Mouse (Mus musculus) adrenal gland, postnatal 4 days (tissue): ENCODE results near the gene Med29. TPM values are rescaled to one million over a fixed set of nuclear protein-coding genes. Genes with fewer than 3 reads are reported as not detected.
A peak's percentile ranks its signal among the peaks of the same experiment; 100 is the strongest.

Experiments
- DNase-seq, 2 experiments: peaks; one replicate each; pipeline ENCODE4 v3.0.0; 2021 to 2022; ENCODE audit warnings: low spot score in 2 of 2, mixed read lengths in 2 of 2
- total RNA-seq, 2 experiments: library from RNA; stranded (reverse); gene quantifications; 2 replicates each; pipeline ENCODE4 v1.2.3; 2021

Gene Med29
- total RNA-seq, 2 experiments from 2014 or later, result 24.2 to 26.1 TPM

DNA sequence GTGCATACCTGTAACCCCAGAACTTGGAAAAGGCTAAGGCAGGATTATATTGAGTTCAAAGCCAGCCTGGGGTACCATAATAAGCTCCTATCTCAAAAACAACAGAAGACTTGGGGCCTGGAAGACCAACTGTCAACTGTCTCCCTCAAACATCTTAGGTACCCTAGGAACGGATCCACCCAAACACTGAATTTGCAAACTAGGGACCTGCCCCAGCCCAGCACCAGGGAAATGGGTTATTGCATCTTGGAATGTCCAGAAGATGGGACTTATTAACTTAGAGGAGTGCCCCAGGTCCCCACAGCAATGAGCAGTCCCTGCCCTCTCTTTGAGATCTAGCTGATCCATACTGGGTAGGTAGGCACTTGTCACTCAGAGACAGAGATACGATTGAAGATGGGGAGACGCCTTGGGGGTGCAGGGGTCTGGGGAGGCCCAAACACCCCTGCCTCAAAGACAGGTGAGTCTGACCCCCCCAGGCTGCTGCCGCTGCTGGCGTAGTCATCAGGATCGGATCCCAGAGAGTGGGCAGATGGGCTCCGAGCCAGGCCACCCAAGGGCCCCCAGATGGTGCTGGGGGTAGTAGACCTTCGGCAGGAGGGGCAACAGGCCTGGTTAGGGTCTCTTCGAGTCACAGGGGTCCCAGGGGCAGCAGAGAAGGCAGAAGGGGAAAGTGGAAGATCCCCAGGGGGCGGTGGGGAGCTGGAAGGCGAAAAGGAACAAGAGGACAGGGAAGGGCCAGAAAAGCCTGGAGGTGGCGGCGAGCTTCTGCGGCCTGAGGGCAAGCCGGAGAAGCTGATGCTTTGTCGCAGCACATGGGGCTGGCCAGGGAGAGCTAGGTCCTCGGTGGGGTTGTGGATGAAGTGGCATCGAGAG is 15.1 kb downstream of the Med29 start:
- DNase-seq, result no peak

DNA sequence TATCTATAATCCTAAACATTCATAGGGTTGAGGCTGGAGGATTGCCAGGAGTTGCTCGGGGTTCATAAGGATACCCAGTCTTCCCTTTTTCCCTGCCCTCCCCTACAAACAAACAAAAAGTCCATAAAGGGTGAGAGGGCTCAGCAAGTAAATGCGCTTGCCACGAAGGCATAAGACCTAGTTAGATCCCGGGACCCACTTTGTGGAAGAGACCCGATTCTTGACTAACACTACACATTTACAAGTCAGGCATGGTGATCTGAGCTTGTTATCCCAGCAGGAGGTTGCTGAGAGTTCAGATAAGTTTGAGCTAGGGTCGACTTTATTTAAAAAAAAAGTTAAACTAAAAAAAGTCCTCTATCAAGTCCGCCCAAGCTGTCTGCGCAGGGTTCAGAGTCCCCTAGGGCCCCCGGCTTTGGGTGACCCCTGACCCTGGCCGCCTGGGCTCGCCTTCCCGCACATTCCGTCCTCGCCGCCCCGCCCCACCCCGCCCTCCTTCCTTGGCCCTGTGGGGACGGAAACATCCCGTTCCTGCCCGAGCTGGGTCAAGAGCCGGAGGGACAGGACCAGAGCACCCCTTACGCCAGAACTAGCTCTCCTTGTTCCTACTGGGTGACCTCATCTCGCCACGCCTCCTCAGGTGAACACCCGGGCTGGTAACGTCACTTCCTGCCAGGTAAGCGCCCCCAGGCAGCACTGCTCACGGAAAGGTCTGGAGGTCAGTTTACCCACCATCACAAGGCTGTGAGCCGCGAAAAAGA is 16.3 kb downstream of the Med29 start:
- DNase-seq, result no peak

DNA sequence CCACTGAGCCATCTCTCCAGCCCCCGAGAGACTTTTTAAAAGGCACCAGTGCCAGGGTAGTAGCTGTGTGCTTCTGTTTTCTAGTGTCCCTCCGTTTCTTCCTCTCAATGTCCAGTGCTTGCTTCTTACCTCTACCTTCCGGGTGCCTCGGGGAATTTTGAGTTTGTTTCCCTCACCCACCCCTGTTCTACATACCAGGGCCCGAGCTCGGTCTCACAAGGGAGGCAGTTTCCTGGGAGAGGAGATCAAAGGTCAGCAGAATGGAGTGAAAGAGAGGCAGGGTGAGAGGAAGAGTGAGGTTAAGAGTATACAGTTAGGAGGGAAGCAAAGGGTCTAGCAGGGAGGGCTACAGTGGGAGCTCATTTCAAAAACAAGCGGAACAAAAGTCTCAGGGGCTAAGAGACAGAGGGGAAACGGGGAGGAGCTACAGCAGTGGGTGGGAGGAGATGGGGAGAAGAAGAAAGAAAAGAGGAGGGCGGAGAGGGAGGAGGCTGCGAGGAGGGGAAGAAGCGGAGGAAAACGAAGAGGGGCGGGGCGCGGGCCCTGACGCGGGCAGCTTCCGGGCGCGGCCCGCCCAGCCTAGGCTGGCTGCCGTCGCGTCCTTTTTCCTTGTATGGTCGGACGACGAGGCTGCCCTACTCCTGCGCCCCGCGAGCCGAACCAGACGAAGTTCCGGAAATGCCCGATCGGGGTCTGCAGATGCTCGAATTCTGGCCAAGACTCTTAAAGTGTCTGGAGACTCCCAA is 17.2 kb downstream of the Med29 start:
- peak in 1 of 2 experiments; percentile 73 for DNase-seq

DNA sequence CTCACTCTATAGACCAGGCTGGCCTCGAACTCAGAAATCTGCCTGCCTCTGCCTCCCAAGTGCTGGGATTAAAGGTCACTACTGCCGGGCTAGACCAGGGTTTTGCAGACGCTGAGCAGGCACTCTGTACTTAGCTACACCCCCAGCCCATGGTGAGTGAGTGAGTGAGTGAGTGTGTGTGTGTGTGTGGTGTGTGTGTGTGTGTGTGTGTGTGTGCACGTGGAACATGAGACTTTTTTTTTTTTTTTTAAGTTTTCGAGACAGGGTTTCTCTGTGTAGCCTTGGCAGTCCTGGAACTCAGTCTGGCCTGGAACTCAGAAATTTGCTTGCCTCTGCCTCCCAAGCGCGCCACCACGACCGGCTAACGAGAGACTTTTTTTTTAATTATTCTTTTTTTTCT is 17.9 kb downstream of the Med29 start:
- DNase-seq, result no peak

DNA sequence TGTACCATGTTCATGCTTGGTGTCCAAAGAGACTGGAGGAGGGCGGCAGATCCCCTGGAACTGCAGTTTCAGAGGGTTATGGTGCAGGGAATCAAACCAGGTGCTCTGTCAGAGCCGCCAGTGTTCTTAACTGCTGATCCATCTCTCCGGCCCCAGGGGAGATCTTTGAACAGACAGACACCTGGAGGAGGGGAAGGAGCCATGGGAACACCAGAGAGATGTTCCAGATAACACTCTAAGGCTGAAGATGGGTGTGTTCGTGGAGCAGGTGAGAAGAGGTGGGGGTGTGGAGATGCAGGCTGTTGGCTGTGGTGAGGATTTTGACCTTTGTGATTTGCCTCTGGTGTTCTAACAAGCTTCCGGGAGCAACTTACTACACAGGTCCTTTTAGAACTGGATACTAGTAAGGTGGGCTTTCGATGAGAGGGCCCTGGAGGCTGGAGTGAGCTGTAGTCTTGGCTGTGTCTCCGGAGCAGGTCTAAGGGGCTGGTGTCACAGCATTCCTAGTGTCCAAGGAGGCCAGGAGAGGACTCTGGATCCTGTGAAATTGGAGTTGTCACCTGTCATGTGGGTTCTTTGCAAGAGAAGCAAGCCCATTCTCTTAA is 18.5 kb downstream of the Med29 start:
- no peak for DNase-seq

DNA sequence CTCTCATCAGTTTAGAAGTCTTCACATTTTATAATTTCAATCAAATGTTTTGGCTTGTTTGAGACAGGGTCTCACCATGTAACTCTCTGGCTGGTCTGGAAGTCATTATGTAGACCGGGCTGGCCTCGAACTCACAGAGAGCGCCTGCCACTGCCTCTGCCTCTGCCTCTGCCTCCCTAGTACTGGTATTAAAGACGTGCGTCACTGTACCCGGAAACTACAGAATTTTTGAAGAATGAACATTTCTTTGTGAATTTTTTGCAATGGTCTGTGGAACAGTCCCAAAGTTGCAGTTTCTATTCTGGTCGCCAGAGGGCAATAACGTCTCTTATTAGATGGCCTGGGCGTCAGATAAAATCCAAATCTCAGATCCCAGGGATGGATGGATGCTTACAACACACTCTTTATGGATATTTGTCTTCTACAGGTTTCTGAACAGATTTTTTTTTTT is 19.4 kb downstream of the Med29 start:
- DNase-seq, result no peak

DNA sequence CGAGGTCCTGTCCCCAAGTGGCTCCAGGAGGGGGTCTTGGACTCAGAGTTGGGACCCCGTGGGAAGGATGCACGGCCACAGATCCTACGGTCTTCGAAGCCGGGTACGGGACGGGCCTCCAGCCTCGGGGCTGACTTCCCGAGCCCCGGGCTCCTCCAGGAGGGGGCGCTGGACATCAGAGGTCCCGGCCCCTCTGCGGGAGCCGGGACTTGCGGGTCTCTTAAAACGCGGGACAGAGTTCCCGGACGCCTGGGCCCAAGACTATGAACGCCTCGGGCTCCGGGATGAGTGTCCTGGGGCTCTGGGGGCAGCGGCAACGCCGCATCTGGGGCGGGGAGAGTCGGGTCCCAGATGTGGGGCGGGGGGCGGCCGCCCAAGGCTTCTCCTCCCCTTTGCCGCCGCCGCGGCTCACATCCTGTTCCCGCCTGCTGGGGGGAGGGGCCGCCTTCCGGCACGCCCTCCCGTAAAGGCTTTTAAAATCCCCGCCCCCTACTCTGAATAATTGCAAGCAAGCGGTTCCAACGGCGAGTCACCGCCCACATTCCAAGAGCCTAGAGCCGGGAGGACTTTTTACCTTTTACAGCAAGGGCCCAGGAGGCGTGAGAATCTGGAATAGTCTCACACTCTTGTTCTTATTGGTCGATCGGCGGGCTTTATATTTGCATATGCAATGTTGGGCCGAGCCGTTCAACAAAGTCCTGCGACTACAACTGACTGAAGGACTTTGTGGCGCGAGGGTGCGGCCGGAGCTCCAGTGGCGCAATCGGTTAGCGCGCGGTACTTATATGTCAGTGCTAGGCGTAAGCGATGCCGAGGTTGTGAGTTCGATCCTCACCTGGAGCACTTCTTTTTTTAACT is 20.0 kb downstream of the Med29 start, which contains the start of gene Plekhg2:
TSS of gene Plekhg2 (minus strand) at position 349 of the 858 bp plus-strand sequence.
- peak; percentile 93 to 97 for DNase-seq

DNA sequence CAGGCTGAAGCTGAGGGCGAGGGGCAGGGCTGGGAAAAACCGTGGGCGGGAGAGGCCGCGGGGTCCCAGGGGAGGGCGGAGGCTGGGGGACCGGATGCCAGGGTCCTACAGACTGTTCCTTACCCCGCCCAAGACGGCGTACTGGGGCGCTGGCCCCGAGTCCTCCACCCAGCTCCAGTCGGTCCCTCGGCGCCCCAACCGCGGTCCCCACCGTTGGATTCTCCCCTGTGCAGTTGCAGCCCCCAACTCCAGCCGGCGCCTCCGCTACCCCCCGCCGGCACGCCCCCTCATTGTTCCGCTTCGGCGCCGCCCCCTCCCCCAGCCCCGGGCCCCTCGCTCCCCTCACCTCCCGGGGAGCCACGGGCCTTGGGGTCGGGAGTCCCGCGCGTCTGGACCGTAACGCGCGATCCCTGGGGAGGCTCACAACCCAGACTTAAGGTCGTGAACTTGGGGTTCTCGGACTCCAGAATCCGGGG is 21.0 kb downstream of the Med29 start:
- no peak for DNase-seq

DNA sequence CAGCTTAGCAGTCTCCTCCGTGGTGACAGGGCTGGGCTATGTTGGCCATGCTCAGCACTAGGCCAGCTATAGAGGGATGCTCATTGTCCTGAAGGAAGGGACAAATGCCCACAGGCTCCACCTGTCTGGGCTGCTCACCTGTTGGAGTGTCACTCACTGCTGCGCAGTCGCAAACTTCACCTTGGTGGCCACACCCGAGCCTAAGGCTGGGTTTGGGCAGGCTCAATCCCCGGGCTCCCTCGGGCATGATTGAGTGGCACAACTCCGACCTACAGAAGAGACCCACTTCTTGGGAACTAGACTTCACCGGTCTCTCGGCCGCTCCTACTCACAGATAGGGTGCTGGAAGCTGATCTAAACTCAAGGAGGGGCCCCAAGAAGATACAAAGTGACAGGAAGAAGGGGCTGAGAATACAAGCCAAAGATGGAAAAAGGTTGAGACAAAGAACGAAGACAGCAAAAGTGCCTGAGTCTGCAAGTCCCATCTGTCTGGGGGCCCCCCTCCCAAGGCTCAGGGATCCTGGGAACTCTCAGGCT is 21.5 kb downstream of the Med29 start:
- no peak for DNase-seq

DNA sequence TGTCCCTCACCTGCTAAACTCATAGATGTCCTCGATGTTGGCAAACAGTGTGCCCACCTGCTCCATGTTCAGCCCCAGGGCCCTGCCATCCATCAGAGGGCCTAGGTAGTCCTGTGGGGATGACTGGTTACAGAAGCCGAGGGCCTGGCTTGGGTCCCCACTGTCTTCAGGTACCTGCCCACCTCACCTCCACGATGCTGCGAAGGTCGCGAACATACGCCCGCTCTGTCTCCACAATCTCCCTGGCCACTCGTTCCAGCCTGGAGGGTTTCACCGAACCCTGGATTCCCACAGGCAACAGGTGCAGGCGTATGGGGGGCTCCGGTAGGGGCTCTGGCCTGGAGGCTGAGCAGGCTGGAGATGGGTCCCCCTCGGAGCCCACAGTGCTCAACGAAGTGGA is 22.5 kb downstream of the Med29 start:
- DNase-seq, result no peak

DNA sequence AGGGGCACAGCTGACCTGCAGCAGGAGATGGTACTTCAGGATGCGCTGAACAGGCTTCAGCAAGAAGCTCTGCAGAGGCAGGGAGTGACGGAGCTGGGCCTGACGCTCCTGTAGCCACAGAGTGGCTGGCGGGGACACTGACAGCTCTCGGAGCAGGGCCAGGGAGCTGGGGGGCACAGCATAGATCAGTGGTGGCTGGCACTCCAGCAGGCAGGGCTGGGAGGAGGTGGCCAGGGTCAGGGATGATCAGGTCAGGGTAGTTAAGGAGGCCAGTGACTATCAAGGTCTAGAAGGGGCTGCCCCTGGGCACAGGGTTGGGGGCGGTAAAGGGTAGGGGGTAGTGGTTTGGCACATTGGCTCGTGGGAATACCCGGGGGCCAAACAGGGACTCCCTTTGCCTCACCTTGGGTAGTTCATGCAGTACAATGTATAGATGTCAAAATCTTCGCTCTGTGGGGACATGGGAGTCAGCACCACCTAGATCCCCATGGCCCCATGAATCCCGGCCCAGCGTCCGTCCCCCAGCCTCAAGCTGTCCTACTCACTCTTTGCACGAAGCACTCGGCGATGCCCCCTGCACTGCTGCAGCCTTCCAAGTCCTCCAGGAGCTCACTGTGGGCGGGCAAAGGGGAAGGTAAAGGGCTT is 24.1 kb downstream of the Med29 start:
- DNase-seq, result no peak

DNA sequence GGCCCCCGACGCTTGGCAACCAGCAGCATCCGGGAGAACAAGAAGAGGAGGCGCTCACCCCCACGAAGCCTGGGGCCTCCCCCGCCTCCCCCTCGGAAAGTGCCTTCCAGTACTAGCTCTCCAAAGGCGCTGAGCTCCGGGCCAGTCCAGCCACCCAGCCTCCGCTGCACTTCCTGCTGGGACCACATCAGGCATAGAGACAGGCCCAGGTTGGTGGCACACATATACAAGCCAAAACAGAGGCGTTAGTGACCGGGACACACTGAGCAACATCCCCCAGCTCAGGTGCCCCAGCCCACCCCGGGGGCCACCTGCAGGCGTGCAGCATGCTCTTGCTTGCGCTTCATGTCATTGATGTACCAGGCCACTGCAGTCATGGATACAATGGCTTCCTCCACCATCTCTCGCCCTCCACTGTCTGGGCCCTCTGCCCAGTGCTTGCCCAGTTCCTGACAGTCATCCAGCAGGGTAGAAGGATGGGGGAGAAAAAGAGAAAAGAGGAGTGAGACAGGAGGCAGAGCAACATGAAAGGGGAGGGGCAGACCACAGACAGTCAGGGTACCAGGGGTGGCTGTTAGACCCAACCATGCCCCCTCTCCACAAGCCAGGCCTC is 24.7 kb downstream of the Med29 start:
- no peak for DNase-seq

DNA sequence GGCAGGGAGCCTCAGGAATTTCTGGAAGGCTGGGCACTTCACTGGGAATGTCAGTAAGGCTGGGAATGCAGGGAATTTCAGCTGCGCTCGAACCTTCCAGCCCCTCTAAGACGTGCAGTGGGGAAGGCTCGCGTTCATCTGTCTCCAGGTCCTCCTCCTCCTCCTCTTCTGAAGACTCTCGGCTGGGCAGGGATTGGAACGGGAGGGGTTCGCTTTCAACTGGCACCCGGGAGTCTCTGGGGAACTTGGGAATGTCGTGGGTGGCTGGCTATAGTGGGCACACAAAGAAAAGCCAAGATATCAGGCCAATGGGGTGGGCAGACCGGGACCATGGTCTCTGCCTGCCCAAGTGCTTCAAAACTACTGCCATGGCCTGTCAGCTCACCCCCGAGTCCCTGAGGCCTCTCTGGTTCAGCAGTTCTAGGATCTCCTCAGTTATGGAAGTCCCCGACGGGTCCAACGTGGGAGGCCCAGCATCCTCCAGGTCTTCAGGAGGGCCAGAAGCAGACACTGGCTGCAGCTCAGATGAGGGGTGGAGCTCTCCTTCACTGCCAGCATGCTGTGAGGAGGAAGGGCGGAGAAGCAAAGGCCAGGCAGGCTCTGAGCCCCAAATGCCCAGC is 30.0 kb downstream of the Med29 start:
- no peak for DNase-seq

DNA sequence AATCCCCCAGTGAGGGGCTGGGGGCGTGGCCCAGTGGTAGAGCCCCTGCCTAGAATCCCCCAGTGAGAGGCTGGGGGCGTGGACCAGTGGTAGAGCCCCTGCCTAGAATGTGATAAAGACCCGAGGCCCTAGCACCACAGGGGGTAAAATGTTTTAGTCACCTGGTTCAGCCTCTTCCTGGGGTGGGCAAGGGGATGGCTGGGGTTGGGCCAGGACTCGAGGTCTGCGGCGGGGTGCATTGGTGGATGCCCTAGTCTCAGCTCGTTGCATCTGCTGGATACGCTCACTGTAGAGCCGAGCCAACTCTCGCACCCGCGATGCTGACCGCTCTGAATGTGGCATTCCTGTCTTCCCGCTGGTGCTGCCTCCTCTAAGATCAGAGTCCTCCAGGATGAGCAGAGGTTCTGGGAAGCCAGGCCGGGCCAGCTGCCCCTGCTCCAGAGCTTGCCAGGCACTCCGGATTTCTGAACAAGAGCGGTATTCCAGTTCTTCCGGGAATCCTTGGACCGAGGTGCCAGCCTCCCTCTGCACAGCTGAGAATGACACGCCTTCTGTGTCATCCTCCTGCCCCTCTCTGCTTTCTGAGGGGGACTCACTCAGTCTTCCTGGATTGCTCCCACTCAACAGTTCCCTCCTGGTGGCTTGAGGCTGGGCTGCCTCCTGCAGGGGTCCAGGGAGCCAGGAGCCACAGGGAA is 30.7 kb downstream of the Med29 start:
- no peak for DNase-seq

DNA sequence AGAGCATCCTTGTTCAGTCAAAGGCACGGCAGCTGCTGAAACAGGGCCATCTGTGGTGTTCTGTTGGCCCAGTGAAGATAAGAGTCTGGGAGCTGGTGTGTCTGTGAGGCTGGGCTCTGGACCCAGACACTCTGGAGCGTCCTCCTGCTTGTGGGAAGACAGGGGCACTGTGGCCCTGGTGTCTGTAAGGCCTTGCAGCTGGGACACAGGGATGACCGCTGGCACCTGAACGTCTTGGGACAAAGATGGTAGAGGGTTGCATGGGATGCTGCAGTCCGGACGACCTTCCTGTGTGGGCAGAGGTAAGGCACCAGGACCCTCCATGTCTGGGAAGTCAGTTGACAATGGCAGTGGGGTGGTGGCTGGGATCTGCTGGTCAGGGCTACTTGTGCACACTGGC is 32.2 kb downstream of the Med29 start:
- DNase-seq, result peak in 1 of 2 experiments; percentile 2

DNA sequence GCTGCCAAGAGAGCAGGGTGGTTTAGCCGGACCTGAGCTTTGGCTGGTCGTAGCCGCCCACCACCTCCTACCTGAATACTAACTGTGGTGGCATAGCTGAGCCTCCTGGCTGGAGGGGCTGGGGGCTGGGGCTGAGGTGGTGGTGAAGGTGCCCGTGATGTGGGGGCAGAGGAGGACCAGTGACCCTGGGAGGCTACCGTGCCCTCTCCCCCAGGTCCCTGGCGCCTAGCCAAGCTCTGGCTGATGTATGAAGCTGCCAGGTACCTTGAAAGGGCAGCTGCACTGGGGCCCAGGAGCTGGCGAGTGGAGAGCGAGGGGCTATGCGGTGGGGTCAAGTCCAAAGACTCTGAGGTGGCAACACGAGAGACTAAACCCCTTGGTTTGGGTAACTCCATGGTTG is 32.7 kb downstream of the Med29 start:
- DNase-seq, result peak in 1 of 2 experiments; percentile 3

DNA sequence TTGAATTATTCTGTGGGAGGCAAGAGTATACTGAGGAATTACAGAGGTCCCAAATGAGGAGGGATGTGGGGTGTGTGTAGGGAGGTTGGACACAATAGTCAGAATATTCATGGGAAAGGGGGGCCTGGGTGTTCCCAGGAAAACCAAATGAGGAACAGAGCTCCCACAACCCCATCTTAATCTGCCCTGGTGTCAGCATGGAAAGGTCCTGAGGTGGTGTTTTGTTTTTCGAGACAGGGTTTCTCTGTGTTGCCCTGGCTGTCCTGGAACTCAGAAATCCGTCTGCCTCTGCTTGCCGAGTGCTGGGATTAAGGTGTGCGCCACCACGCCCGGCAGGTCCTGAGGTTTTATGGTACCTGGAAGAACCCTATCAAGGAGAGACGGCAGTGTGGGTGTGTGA is 34.1 kb downstream of the Med29 start:
- DNase-seq, result peak in 1 of 2 experiments; percentile 2

DNA sequence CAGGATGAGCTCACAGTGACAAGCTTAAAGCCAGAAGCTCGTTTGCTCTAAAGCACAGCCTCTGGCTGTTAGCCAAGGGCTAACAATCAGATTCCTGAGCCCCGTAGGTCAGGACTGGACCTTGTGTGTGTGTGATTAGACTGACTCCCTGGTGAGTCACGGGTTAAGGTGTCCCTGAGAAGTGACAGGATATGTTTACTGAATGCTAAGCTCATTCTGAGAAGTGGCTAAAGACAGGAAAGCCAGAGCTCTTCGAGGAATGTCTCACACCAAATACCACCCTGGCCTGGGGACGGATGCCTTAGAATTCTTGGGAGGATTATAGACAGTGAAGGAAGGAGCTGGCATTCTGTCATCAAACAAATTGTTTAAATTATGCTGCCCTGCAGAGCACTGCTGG is 34.5 kb downstream of the Med29 start:
- DNase-seq, result no peak
